In genomic region chr10:63377468-63377867, GRCm38 (mm10) we compare ENCODE assay signal across 9 mouse cellular contexts. TPM values are rescaled to one million over a fixed set of nuclear protein-coding genes. Genes with fewer than 3 reads are reported as not detected.
DNase-seq lines count a peak whose midpoint lies in the region; ATAC-seq and TF ChIP-seq lines count a peak whose summit lies in the region.
"Had no signal": no experiment of that assay in that cellular context is flagged by ENCODE, and none has a peak within 500 bp of the region (broad histone marks: within the 10 kb centered on the region; RNA-seq: fewer than 3 reads in every experiment).

No protein-coding gene starts in this region.

- TF ChIP-seq CTCF in cortical plate, adult 2 months (IDR thresholded peaks at IDR 0.05; ENCODE audit: extremely low read depth, insufficient read depth, low read length): peak; percentile 66

- H3K4me3 ChIP-seq in cortical plate, adult 2 months (ENCODE audit: insufficient read depth, low read length): no peak overlapping the region
- H3K4me3 ChIP-seq: limb, embryonic 15.5 days had no signal

- TF ChIP-seq POLR2A in cortical plate, adult 2 months (IDR thresholded peaks at IDR 0.05; ENCODE audit: extremely low read depth, insufficient read depth, low read length): no peak

- no peaks in the 10 kb centered on the region for H3K4me1 ChIP-seq in cortical plate, adult 2 months (ENCODE audit: control insufficient read depth, insufficient read depth, low read length)

- no peak overlapping the region for H3K27ac ChIP-seq in cortical plate, adult 2 months (ENCODE audit: insufficient read depth, low read length)
- H3K27ac ChIP-seq: limb, embryonic 15.5 days had no signal

- peak; percentile 41 for DNase-seq in cerebellum, adult 11 months
- DNase-seq in adipocyte (ENCODE audit: low spot score): peak; percentile 82
- DNase-seq in heart, postnatal 10 days: peak; percentile 61 to 81
- DNase-seq in layer of hippocampus, postnatal 25 days (ENCODE audit: extremely low spot score in 1 of 2, low spot score in 1 of 2): peak; percentile 35 to 59
- peak; percentile 49 for DNase-seq in right cerebral cortex, postnatal 14 days

- intact Hi-C loops in heart, postnatal 10 days (cut with DNase I): loop anchor here (1.0 to 2.0 kb wide), 2 partner anchors 69 to 224 kb away; no protein-coding TSS in a partner anchor

- ATAC-seq in cerebellum, adult (ENCODE audit: insufficient number of reproducible peaks, low FRiP score, low TSS enrichment): no peak
- peak; percentile 82 for ATAC-seq in megakaryocyte progenitor cell, adult 5-6 weeks (replicated peaks; ENCODE audit: poor library complexity)

RNA-seq across cellular contexts. Expression of gene Sirt1, which starts 4.0 kb away (rescaled TPM):
- polyA plus RNA-seq in cortical plate, adult 2 months (2012; rRNA removed): 10.5 and 10.8 TPM in 2 replicates
- total RNA-seq in heart, postnatal 10 days (2021): 10 to 100 TPM; 12.4 to 14.2 TPM
- total RNA-seq in layer of hippocampus, postnatal 25 days (2021): 10 to 100 TPM; 12.5 to 14.2 TPM
- 44.1 and 50.3 TPM in 2 replicates for total RNA-seq in megakaryocyte progenitor cell, adult 5-6 weeks (2015)
- 35.1 and 38.2 TPM in 2 replicates for total RNA-seq in megakaryocyte progenitor cell, adult 5-6 weeks (2017)

RNA-seq across cellular contexts. Expression of gene Dnajc12, which starts 4.8 kb away (rescaled TPM):
- 14.0 and 17.8 TPM in 2 replicates for polyA plus RNA-seq in cortical plate, adult 2 months (2012; rRNA removed)
- 1 to 10 TPM; 7.8 to 8.7 TPM for total RNA-seq in heart, postnatal 10 days (2021)
- total RNA-seq in layer of hippocampus, postnatal 25 days (2021): 10 to 100 TPM; 15.6 to 18.2 TPM
- 7.4 and 15.1 TPM in 2 replicates for total RNA-seq in megakaryocyte progenitor cell, adult 5-6 weeks (2015)
- 5.3 and 5.9 TPM in 2 replicates for total RNA-seq in megakaryocyte progenitor cell, adult 5-6 weeks (2017)

RNA-seq across cellular contexts. Expression of gene Gm7075, which starts 44.1 kb away (rescaled TPM):
- 0.36 TPM in 1 of 2 replicates, not detected in the other for polyA plus RNA-seq in cortical plate, adult 2 months (2012; rRNA removed)
- not detected for total RNA-seq in heart, postnatal 10 days (2021)
- not detected for total RNA-seq in layer of hippocampus, postnatal 25 days (2021)
- total RNA-seq in megakaryocyte progenitor cell, adult 5-6 weeks (2015): not detected in 2 replicates
- not detected in 2 replicates for total RNA-seq in megakaryocyte progenitor cell, adult 5-6 weeks (2017)
- polyA plus RNA-seq: limb, embryonic 15.5 days had no signal

RNA-seq across cellular contexts. Expression of gene Ctnna3, which starts 52.4 kb away (rescaled TPM):
- polyA plus RNA-seq in cortical plate, adult 2 months (2012; rRNA removed): 1.0 and 1.3 TPM in 2 replicates
- total RNA-seq in heart, postnatal 10 days (2021): 10 to 100 TPM; 75.4 to 79.3 TPM
- 1 to 10 TPM; 1.5 to 1.7 TPM for total RNA-seq in layer of hippocampus, postnatal 25 days (2021)
- not detected in 2 replicates for total RNA-seq in megakaryocyte progenitor cell, adult 5-6 weeks (2015)
- not detected in 2 replicates for total RNA-seq in megakaryocyte progenitor cell, adult 5-6 weeks (2017)
